Mouse (Mus musculus) small intestine, adult 2 months (tissue): ENCODE results near the gene Cacna1d.

Source experiments
- CTCF ChIP-seq: fragments of 200-500 bp; IDR thresholded peaks from 2 replicates; pipeline ENCODE4 v1.5.1; 2012; ENCODE audit warnings: low read depth, mild to moderate bottlenecking, control low read depth, inconsistent platforms, low read length, moderate library complexity, mixed read lengths; ENCODE audit not compliant: insufficient replicate concordance, insufficient read length; ENCODE audit errors: extremely low read depth
- POLR2A ChIP-seq: fragments of 200-500 bp; IDR thresholded peaks from 2 replicates; pipeline ENCODE4 v1.6.1; 2012; ENCODE audit warnings: low read depth, mild to moderate bottlenecking, control low read depth, inconsistent platforms, low read length, moderate library complexity

GRCm38 (mm10) chr14:30066752-30067151 lies 424.5 kb downstream of the Cacna1d start:
- TF ChIP-seq CTCF = no peak
- no peak for TF ChIP-seq POLR2A
